Mouse (Mus musculus): ENCODE data around the gene Coro1b. TPM values are rescaled to one million over a fixed set of nuclear protein-coding genes. Genes with fewer than 3 reads are reported as not detected.

The Coro1b gene
- total and polyA plus RNA-seq, 3 experiments: 179 to 265 (median 194) TPM

- H3K4me2 ChIP-seq (ENCODE audit: insufficient read depth, low read depth, poor library complexity, severe bottlenecking): peak overlapping the region; percentile 52
- no peaks in the 10 kb centered on the region for H3K9me3 ChIP-seq (replicated peaks; ENCODE audit: low read length)
- dilution Hi-C loops (cut with MboI; ENCODE audit: extremely low pct_ligation_motif_present, extremely low pct_unique_long_range_greater_than_20kb, low sequenced_read_pairs) (no loop called here), in situ Hi-C loops (cut with MboI; ENCODE audit: low pct_ligation_motif_present, low pct_unique_long_range_greater_than_20kb, low sequenced_read_pairs) (no loop called here)
- H3K36me3 ChIP-seq (replicated peaks in 1 of 2; ENCODE audit: control insufficient read depth in 1 of 2, insufficient read depth in 1 of 2, low read length in 1 of 2): peaks cover 65 to 86% of the 10 kb centered on the region in 2 experiments
- peaks cover 34 to 70% of the 10 kb centered on the region in 2 experiments for H3K4me1 ChIP-seq (ENCODE audit: control insufficient read depth in 1 of 2, insufficient read depth in 2 of 2)
- peak; percentile 73 for DNase-seq (ENCODE audit: extremely low read depth)
- no peaks in the 10 kb centered on the region for H3K27me3 ChIP-seq (replicated peaks)
- H3K4me3 ChIP-seq (replicated peaks in 1 of 3; ENCODE audit: low read depth in 2 of 3, low read length in 2 of 3, poor library complexity in 1 of 3): peak overlapping the region; percentile 72 to 82 (median 73)
- peak overlapping the region; percentile 96 for H3K9ac ChIP-seq (ENCODE audit: insufficient read depth, low read depth)
- TF ChIP-seq ETS1 (conservative IDR thresholded peaks at IDR 0.05; ENCODE audit: low read depth, low read length) (peak; percentile 72), PAX5 (IDR thresholded peaks at IDR 0.05; ENCODE audit: low read length) (no peak), ZKSCAN1 (IDR thresholded peaks at IDR 0.05; ENCODE audit: borderline replicate concordance, low read depth, low read length) (no peak), JUN (IDR thresholded peaks at IDR 0.05; ENCODE audit: insufficient read depth, low read depth, low read length) (no peak), MYC (IDR thresholded peaks at IDR 0.05; ENCODE audit: low read depth, low read length) (peak; percentile 44; the same call in 1 of the 2 replicates), MAX (IDR thresholded peaks at IDR 0.05; ENCODE audit: low read length) (peak; percentile 80), NELFE (IDR thresholded peaks at IDR 0.05; ENCODE audit: low read depth, low read length) (peak; percentile 81), EP300 (IDR thresholded peaks at IDR 0.05; ENCODE audit: low read length) (peak; percentile 73; the same call in 1 of the 2 replicates), CHD2 (IDR thresholded peaks at IDR 0.05; ENCODE audit: low read length) (peak; percentile 91), HCFC1 (IDR thresholded peaks at IDR 0.05; ENCODE audit: low read depth, low read length) (no peak), SIN3A (IDR thresholded peaks at IDR 0.05; ENCODE audit: low read length) (peak; percentile 81; the same call in 1 of the 2 replicates), ELF1 (IDR thresholded peaks at IDR 0.05; ENCODE audit: low read depth, low read length) (peak; percentile 69), E2F4 (IDR thresholded peaks at IDR 0.05; ENCODE audit: insufficient replicate concordance, low read depth, low read length) (no peak), USF2 (conservative IDR thresholded peaks at IDR 0.05; ENCODE audit: low read depth, low read length) (no peak; the same call in 1 of the 2 replicates), MXI1 (IDR thresholded peaks at IDR 0.05; ENCODE audit: low read depth, low read length) (peak; percentile 75), GABPA (IDR thresholded peaks at IDR 0.05; ENCODE audit: insufficient replicate concordance, low read depth, low read length) (no peak), TBP (conservative IDR thresholded peaks at IDR 0.05; ENCODE audit: low read depth, low read length) (peak; percentile 89), ZNF384 (IDR thresholded peaks at IDR 0.05; ENCODE audit: low read depth, low read length) (no peak), NRF1 (IDR thresholded peaks at IDR 0.05; ENCODE audit: low read depth, low read length) (0 out of 2 replicates have a peak, but pooled peaks have one; percentile 38), RCOR1 (conservative IDR thresholded peaks at IDR 0.05; ENCODE audit: low read depth, low read length) (no peak; the same call in 1 of the 2 replicates), RAD21 (IDR thresholded peaks at IDR 0.05; ENCODE audit: low read depth, low read length) (no peak; the same call in 1 of the 2 replicates), MAZ (IDR thresholded peaks at IDR 0.05; ENCODE audit: low read depth, low read length) (peak; percentile 88), KAT2A (IDR thresholded peaks at IDR 0.05; ENCODE audit: insufficient replicate concordance, low read length) (0 out of 2 replicates have a peak, but pooled peaks have one; percentile 29), CTCF (conservative IDR thresholded peaks at IDR 0.05 in 1 of 2, IDR thresholded peaks at IDR 0.05 in 1 of 2; ENCODE audit: low read depth in 2 of 2, low read length in 2 of 2) (no peak), TCF12 (IDR thresholded peaks at IDR 0.05; ENCODE audit: low read depth, low read length) (peak; percentile 96), MAFK (IDR thresholded peaks at IDR 0.05; ENCODE audit: insufficient replicate concordance, low read length) (peak; percentile 68; the same call in 1 of the 2 replicates), POLR2A (IDR thresholded peaks at IDR 0.05; ENCODE audit: low read depth, low read length) (peak; percentile 90), JUND (conservative IDR thresholded peaks at IDR 0.05; ENCODE audit: low read depth, low read length) (no peak), SMC3 (IDR thresholded peaks at IDR 0.05; ENCODE audit: low read depth, low read length) (no peak), ZC3H11A (IDR thresholded peaks at IDR 0.05; ENCODE audit: low read depth, low read length) (no peak), ZMIZ1 (IDR thresholded peaks at IDR 0.05; ENCODE audit: low read depth, low read length) (peak; percentile 80), POLR2AphosphoS2 (IDR thresholded peaks at IDR 0.05; ENCODE audit: low read depth, low read length) (peak; percentile 95; the same call in 1 of the 2 replicates), IRF4 (IDR thresholded peaks at IDR 0.05; ENCODE audit: low read depth, low read length) (peak; percentile 66), CHD1 (IDR thresholded peaks at IDR 0.05; ENCODE audit: low read depth, low read length) (peak; percentile 83; the same call in 1 of the 2 replicates), MEF2A (IDR thresholded peaks at IDR 0.05; ENCODE audit: borderline replicate concordance, low read depth, low read length) (peak; percentile 74), USF1 (IDR thresholded peaks at IDR 0.05; ENCODE audit: low read depth, low read length) (no peak), UBTF (IDR thresholded peaks at IDR 0.05; ENCODE audit: low read depth, low read length) (no peak), BHLHE40 (IDR thresholded peaks at IDR 0.05; ENCODE audit: low read depth, low read length) (peak; percentile 93)
- peaks cover 20% of the 10 kb centered on the region for H3K79me2 ChIP-seq (replicated peaks; ENCODE audit: control insufficient read depth, extremely low read depth, insufficient read depth, poor library complexity, severe bottlenecking)
- H3K27ac ChIP-seq (ENCODE audit: insufficient read depth, low read depth): peak overlapping the region; percentile 90
Measured at GRCm38 (mm10) chr19:4154437-4155222, 6.2 kb downstream of the Coro1b start.
